Mouse (Mus musculus): ENCODE measurements around the gene Gm853. TPM values are rescaled to one million over a fixed set of nuclear protein-coding genes. Genes with fewer than 3 reads are reported as not detected.
A peak's percentile ranks its signal among the peaks of the same experiment; 100 is the strongest.

Gene Gm853
- polyA plus RNA-seq, 1 experiment from 2014 or later, result not detected

DNA sequence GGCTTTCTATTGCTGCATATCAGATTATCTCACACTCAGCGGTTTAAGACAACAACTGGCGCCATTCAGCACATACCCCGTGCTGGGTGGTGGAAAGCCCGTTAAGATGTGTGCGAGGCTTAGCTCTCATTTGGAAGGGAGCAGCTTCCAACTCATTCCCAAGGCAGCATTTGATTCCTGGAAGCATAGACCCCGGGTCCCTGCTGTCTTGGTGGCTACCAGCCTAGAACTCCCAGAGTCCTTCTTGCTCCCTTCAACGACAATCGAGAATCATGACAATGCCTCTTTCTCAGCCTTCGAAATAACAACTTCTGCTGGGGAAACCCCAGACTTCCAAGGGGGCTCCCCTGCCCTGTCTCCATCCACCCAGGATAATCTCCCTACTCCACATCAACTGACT is 35.8 kb downstream of the Gm853 start:
- no peak for ATAC-seq (ENCODE audit: insufficient number of reproducible peaks, insufficient read depth, low FRiP score, low TSS enrichment, low read depth)
- Histone ChIP-seq H3K4me1 (replicated peaks) (no peaks in the 10 kb centered on the region), H3K9ac (replicated peaks) (no peak overlapping the region), H3K4me2 (no peak overlapping the region), H3K9me3 (no peaks in the 10 kb centered on the region), H3K4me3 (replicated peaks) (no peak overlapping the region), H3K36me3 (no peaks in the 10 kb centered on the region), H3K27ac (no peak overlapping the region), H3K27me3 (no peaks in the 10 kb centered on the region; the same call in 1 of the 2 replicates)
- WGBS, result 78% methylated on average over 9 of the region's 9 CpGs

DNA sequence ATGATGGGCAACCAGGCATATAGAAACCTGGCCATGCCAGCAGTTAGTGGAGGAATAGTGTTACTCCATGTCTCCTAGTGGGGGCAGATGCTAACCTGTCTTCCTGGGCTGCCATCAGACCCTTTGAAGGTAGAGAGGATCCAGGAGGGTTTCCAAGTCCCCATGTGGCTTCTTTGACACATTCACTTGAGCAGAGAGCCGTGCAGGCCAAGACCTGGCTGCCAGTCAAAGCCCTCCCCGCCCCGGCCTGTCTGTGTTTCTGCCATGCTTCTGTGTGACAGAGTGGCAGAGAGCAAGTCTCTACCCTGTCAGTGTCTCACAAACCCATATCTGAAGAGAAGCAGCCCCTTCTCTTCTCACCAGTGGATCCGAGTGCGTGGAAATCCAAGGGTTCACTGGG is 38.3 kb downstream of the Gm853 start:
- H3K4me2 ChIP-seq, result no peak overlapping the region
- no peaks in the 10 kb centered on the region for H3K36me3 ChIP-seq
- H3K27me3 ChIP-seq, result no peaks in the 10 kb centered on the region; the same call in 1 of the 2 replicates
- 0 out of 2 replicates have a peak, but pooled peaks cover 3% of the 10 kb centered on the region for H3K4me1 ChIP-seq (replicated peaks)
- 91% methylated on average over 5 of the region's 5 CpGs for WGBS
- no peaks in the 10 kb centered on the region for H3K9me3 ChIP-seq
- no peak for ATAC-seq (ENCODE audit: insufficient number of reproducible peaks, insufficient read depth, low FRiP score, low TSS enrichment, low read depth)
- H3K27ac ChIP-seq, result no peak overlapping the region
- H3K9ac ChIP-seq (replicated peaks), result no peak overlapping the region
- H3K4me3 ChIP-seq (replicated peaks), result no peak overlapping the region

DNA sequence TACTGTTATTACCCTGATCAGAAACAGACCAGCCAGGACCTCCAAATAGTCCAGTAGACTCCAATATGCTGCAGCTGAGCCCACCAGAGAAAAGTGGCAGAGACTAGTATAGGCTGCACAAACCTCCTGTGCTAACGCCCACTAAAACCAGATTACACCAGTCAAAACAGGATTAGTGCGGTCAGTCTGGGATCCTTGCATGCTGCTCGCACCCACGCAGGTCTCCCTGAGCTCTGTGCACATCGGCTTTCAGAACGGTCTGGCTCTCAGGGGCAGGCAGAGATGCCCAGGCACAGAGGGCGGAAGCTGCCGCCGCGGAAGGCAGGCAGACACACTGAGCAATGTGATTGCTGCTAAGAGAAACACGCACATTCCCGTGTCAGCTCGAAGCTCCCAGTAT is 39.2 kb downstream of the Gm853 start:
- no peak for ATAC-seq (ENCODE audit: insufficient number of reproducible peaks, insufficient read depth, low FRiP score, low TSS enrichment, low read depth)
- Histone ChIP-seq H3K27ac (no peak overlapping the region), H3K36me3 (no peaks in the 10 kb centered on the region), H3K9me3 (no peaks in the 10 kb centered on the region), H3K9ac (replicated peaks) (0 out of 2 replicates have a peak overlapping the region, but pooled peaks have one; percentile 1), H3K4me1 (replicated peaks) (0 out of 2 replicates have a peak, but pooled peaks cover 3% of the 10 kb centered on the region), H3K4me2 (no peak overlapping the region), H3K27me3 (no peaks in the 10 kb centered on the region; the same call in 1 of the 2 replicates), H3K4me3 (replicated peaks) (no peak overlapping the region)
- 80% methylated on average over 13 of the region's 13 CpGs for WGBS

DNA sequence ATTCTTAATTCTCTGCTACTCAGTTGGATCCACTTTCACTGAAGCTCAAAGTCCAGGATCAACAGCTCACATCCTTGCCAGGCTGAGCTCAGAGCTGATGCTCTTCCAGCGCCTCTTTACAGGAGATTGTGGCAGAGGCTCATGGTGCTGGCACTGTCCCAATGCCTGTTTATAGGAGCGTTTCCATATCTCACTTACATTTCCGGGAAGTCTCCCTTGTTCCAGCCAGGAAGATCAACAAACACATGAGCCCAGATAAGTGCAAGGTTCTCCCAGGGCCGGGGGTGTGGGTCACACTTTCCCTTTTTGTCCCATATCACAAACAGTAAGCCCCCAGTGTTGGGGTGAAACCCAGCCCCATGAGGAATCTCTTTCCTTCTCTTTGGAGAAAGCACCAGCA is 40.3 kb downstream of the Gm853 start:
- Histone ChIP-seq H3K9ac (replicated peaks) (no peak overlapping the region), H3K36me3 (no peaks in the 10 kb centered on the region), H3K27me3 (no peaks in the 10 kb centered on the region; the same call in 1 of the 2 replicates), H3K27ac (no peak overlapping the region), H3K4me1 (replicated peaks) (peaks cover 6% of the 10 kb centered on the region; the same call in 1 of the 2 replicates), H3K9me3 (no peaks in the 10 kb centered on the region), H3K4me3 (replicated peaks) (no peak overlapping the region), H3K4me2 (no peak overlapping the region)
- ATAC-seq (ENCODE audit: insufficient number of reproducible peaks, insufficient read depth, low FRiP score, low TSS enrichment, low read depth), result no peak
- 83% methylated on average over 4 of the region's 4 CpGs for WGBS

DNA sequence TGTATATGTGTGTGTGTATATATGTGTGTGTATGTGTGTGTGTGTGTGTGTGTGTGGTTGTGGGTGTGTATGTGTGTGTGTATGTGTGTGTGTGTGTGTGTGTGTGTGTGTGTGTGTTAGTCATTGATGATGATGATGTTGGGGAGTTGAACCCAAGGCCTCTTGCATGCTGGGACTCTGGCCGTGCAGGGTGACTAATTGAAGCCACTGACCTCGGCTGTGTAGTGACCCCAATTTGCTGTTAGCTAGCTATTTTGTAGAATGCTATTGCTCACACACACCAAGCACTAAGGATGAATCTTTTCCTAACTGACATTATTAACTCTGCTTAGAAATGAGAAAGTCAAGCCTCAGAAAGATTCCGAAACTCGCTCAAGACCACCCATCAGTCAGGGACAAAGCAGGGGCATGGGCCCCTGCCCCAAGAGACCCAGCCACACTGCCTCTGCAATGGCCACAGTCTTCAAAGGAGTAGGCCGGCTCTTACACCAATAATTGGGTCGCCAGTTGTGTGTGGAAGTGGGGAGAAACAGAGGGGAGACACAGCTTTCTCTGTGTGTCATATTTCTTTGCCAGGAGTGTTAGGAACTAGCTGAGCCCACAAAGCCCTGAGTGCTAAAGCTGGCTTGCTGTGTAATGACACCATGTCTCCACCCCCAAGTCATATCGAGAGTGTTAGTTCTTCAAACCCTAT is 41.1 kb downstream of the Gm853 start:
- H3K36me3 ChIP-seq, result no peaks in the 10 kb centered on the region
- no peak overlapping the region for H3K9ac ChIP-seq (replicated peaks)
- H3K4me1 ChIP-seq (replicated peaks), result peaks cover 12% of the 10 kb centered on the region
- H3K4me3 ChIP-seq (replicated peaks), result no peak overlapping the region
- H3K27ac ChIP-seq, result no peak overlapping the region
- no peak overlapping the region for H3K4me2 ChIP-seq
- no peak for ATAC-seq (ENCODE audit: insufficient number of reproducible peaks, insufficient read depth, low FRiP score, low TSS enrichment, low read depth)
- WGBS, result 66% methylated on average over 7 of the region's 7 CpGs
- peaks cover 3% of the 10 kb centered on the region; the same call in 1 of the 2 replicates for H3K27me3 ChIP-seq
- H3K9me3 ChIP-seq, result no peaks in the 10 kb centered on the region

DNA sequence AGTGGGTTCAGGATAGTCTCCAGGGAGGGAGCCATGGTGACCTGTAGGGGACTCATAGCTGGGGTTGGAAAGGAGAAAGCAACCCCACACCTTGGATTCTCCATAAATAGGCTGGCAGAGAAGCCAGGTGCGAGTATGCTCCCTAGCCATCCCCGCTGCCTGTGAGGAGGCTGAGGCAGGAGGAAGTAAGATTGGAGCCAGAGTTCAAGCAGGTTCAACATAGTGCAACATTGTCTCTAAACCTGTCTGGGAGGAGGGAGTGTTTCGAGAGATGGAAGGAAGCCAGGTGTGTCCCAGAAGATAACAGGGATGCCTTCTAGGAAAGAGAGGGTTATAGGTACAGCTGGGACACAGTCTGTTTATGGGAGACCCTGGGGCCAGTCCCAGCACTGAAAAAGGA is 42.3 kb downstream of the Gm853 start:
- peaks cover 14% of the 10 kb centered on the region for H3K27me3 ChIP-seq
- no peak overlapping the region for H3K9ac ChIP-seq (replicated peaks)
- peaks cover 22% of the 10 kb centered on the region for H3K4me1 ChIP-seq (replicated peaks)
- H3K4me2 ChIP-seq, result no peak overlapping the region
- no peak overlapping the region for H3K4me3 ChIP-seq (replicated peaks)
- ATAC-seq (ENCODE audit: insufficient number of reproducible peaks, insufficient read depth, low FRiP score, low TSS enrichment, low read depth), result no peak
- H3K36me3 ChIP-seq, result no peaks in the 10 kb centered on the region
- no peak overlapping the region for H3K27ac ChIP-seq
- WGBS, result 80% methylated on average over 3 of the region's 3 CpGs
- H3K9me3 ChIP-seq, result no peaks in the 10 kb centered on the region

DNA sequence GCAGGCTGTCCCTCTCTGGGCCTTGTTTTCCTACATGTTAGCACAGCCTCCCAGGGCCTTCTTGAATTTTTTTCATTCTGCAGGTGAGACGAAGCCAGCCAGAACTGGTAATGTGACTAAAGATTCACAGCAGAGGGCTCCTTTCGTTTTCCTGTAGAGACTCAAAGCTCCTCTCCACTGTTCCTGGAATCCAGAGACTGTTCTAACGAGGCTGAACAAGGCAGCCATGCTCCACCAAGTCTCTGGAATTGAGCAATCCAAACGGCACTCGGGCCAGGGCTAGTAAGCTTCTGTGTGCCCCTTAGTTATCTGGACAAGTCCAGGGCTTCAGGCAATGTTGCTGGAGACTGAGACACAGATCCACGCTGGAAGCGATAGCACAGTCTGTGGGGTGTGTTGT is 44.7 kb downstream of the Gm853 start:
- peaks cover 33% of the 10 kb centered on the region for H3K27me3 ChIP-seq
- ATAC-seq (ENCODE audit: insufficient number of reproducible peaks, insufficient read depth, low FRiP score, low TSS enrichment, low read depth), result no peak
- WGBS, result 60% methylated on average over 7 of the region's 7 CpGs
- H3K4me2 ChIP-seq, result no peak overlapping the region
- H3K9ac ChIP-seq (replicated peaks), result no peak overlapping the region
- no peak overlapping the region for H3K4me3 ChIP-seq (replicated peaks)
- peaks cover 35% of the 10 kb centered on the region for H3K4me1 ChIP-seq (replicated peaks)
- no peaks in the 10 kb centered on the region for H3K36me3 ChIP-seq
- H3K9me3 ChIP-seq, result no peaks in the 10 kb centered on the region
- H3K27ac ChIP-seq, result no peak overlapping the region

DNA sequence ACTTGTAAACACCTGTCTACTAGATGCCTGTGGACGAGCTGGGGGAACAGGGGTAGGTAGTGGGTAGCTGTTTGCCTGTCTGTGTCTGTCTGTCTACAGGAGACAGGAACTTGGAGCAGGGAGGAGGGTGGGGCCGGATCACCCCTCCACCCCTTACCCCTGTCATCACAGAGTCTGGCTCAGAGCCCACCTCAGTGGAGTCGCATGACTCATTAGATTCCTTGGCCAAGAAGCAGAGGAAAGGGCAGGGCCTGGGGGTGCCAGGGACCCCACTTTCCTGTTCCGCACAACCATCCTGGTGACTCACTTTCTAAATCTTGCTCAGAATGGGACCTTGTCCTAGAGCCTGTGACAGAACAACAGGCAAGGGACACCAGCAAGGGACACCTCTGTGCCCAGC is 45.1 kb downstream of the Gm853 start:
- Histone ChIP-seq H3K9ac (replicated peaks) (no peak overlapping the region), H3K4me3 (replicated peaks) (no peak overlapping the region), H3K4me2 (no peak overlapping the region), H3K27ac (no peak overlapping the region), H3K27me3 (peaks cover 33% of the 10 kb centered on the region), H3K9me3 (no peaks in the 10 kb centered on the region), H3K36me3 (no peaks in the 10 kb centered on the region), H3K4me1 (replicated peaks) (peaks cover 40% of the 10 kb centered on the region)
- no peak for ATAC-seq (ENCODE audit: insufficient number of reproducible peaks, insufficient read depth, low FRiP score, low TSS enrichment, low read depth)
- WGBS, result 71% methylated on average over 4 of the region's 4 CpGs

DNA sequence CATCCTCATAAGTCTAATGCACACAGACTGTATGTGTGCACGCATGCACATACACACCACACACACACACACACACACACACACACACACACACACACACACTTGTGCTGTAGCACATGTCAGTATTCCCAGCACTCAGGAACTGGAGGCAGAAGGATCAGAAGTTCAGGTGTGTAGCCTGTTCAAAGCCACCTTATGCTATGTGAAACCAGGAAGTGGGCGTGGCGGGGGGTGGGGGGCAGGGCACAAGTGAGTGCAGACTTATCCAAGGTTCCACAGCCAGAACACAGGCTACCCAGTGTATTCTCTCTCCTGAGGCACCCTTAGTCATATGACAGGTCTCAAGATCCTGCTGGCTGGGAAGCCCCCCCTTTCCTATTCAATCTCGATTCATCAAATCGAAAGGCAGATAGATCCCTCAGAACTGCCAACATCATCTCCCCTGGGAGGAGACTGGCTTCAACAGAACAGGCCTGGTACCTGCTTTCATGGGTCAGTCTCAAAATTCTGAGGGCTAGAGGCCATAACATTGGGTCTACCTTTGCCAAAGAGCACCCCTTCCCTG is 46.0 kb downstream of the Gm853 start:
- peaks cover 33% of the 10 kb centered on the region for H3K27me3 ChIP-seq
- no peak for ATAC-seq (ENCODE audit: insufficient number of reproducible peaks, insufficient read depth, low FRiP score, low TSS enrichment, low read depth)
- no peak overlapping the region for H3K27ac ChIP-seq
- no peaks in the 10 kb centered on the region for H3K36me3 ChIP-seq
- no peaks in the 10 kb centered on the region for H3K9me3 ChIP-seq
- H3K4me1 ChIP-seq (replicated peaks), result peaks cover 48% of the 10 kb centered on the region
- H3K9ac ChIP-seq (replicated peaks), result no peak overlapping the region
- WGBS, result 76% methylated on average over 5 of the region's 5 CpGs
- H3K4me3 ChIP-seq (replicated peaks), result no peak overlapping the region
- H3K4me2 ChIP-seq, result no peak overlapping the region

DNA sequence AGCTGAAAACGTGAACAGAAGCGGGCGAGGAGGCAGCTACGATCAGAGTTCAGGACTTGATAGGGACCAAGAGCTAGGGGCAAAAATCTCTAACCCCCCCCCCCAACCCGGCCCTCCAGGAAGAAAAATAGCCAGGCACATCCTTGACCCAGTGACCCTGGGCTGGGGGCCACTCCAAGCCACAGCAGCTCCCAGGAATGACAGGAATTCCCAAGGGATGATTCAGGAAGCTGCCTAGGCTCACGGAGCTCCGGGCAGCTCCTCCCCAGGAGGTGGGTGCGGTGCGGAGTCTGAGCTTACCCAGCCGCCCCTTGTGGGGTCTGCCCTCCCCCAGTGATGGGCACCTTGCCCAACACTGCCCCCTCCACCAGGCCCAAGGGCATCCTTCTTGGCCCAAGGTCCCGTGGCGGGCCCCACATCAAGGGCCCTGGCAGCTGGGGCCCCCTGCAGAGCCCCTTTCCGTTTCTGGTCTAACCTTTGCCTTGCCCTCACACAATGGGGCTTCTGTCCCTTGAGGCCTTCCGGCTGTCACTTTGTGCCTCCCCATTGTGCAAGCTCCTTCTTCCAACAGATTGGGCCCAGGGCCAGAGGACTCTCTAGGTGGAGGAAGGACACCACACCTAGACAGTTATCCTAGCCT is 47.0 kb downstream of the Gm853 start, which contains the start of gene Tinagl1:
Gene Tinagl1 (minus strand): TSS at position 51 of the 640 bp plus-strand sequence.
- Histone ChIP-seq H3K9me3 (no peaks in the 10 kb centered on the region), H3K4me3 (replicated peaks) (peak within 1 kb of the TSS; percentile 30), H3K4me2 (peak within 1 kb of the TSS; percentile 57), H3K4me1 (replicated peaks) (peaks cover 49% of the 10 kb centered on the region), H3K36me3 (no peaks in the 10 kb centered on the region), H3K27ac (no peak within 1 kb of the TSS), H3K9ac (replicated peaks) (peak within 1 kb of the TSS; percentile 45; the same call in 1 of the 2 replicates), H3K27me3 (peaks cover 33% of the 10 kb centered on the region)
- no peak for ATAC-seq (ENCODE audit: insufficient number of reproducible peaks, insufficient read depth, low FRiP score, low TSS enrichment, low read depth)
- 4% methylated on average over 14 of the region's 14 CpGs for WGBS

DNA sequence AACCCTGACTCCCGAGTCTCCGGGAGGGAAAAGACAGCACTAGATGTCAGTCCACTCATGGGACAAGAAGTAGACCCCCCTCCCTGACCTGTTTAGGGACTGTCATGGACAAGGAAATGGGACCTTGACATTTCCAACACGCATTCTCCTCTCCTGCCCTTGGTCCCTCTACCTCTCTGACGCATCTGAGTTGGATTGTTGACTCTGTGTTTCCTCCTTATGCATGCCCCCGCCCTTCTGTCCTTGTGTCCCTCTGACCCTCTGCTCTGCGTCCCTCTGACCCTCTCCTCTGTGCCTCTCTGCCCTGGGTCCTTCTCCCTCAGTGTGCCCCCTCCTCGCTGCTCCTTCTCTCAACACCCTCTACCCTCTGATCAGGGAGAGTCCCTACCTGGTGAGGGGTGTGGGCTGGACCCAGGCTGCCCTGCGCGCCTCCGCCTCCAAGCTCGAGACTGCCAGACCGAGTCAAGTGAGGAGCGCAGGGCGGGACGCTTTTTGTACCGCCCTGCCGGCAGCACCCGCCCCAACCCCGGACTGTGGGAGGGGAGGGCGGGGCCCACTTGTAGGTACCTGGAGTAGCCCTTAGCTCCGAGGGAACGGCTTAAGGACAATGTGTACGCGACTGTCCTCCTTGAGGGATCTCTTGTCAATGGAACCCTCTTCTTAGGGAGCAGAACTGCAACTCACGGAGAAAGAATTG is 47.7 kb downstream of the Gm853 start:
- peaks cover 49% of the 10 kb centered on the region for H3K4me1 ChIP-seq (replicated peaks)
- H3K27ac ChIP-seq, result no peak overlapping the region
- peak overlapping the region; percentile 45; the same call in 1 of the 2 replicates for H3K9ac ChIP-seq (replicated peaks)

More for the DNA sequence above, 47.7 kb downstream of the Gm853 start:
- H3K27me3 ChIP-seq, result peaks cover 33% of the 10 kb centered on the region
- no peaks in the 10 kb centered on the region for H3K9me3 ChIP-seq
- H3K4me2 ChIP-seq, result peak overlapping the region; percentile 57
- ATAC-seq (ENCODE audit: insufficient number of reproducible peaks, insufficient read depth, low FRiP score, low TSS enrichment, low read depth), result peak; percentile 61; the same call in 1 of the 2 replicates
- no peaks in the 10 kb centered on the region for H3K36me3 ChIP-seq
- WGBS, result 3% methylated on average over 25 of the region's 25 CpGs
- H3K4me3 ChIP-seq (replicated peaks), result peak overlapping the region; percentile 30

Data from limb, embryonic 12.5 days (tissue).